Mouse (Mus musculus): Measurements from ENCODE around the gene D17Wsu92e. TPM values are rescaled to one million over a fixed set of nuclear protein-coding genes. Genes with fewer than 3 reads are reported as not detected.
A peak's percentile ranks its signal among the peaks of the same experiment; 100 is the strongest.

The D17Wsu92e gene
- total RNA-seq, 2 experiments from 2014 or later = 125 to 149 TPM

DNA sequence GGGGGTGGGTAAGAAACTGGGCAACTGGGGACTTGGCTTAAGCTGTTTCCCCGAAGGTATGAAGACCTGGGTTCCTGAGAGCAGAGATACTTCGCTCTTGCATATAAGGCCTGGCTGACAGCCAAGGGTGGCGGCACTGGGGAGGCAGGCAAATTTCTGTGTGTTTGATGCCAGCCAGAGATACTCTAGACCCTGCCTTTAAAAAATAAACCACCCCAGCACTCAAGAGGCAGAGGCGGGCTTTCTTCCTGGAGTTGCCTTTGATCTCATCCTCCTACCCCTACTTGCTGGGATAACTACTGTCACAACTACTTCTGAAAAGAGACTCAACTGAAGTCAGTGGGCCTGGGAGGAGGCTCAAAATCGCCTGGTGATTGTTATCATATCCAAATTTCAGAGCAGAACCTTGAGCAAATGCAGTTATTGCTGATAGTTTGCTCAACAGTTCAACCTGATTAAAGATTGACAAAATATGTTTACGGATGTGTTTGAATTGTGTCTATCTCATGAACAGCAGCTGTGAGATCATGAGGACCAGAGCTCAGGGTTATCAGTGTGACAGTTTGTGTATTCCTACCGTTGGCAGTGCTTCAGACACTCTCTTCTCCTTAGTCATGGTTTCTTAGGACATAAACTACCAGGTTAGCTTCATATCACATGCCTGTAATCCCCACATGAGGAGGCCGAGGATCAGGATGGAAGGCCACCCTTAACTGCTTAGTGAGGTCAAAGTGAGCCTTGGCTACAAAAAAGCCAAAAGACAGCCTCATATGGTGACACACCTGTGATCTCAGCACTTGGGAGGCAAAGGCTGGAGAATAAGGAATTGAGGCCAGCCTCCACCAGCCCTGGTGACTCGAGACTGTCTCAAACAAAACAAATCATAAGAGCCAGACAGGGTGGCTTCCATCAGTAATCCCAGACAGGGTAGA is 1.2 kb upstream of the D17Wsu92e start:
- no peak for DNase-seq

DNA sequence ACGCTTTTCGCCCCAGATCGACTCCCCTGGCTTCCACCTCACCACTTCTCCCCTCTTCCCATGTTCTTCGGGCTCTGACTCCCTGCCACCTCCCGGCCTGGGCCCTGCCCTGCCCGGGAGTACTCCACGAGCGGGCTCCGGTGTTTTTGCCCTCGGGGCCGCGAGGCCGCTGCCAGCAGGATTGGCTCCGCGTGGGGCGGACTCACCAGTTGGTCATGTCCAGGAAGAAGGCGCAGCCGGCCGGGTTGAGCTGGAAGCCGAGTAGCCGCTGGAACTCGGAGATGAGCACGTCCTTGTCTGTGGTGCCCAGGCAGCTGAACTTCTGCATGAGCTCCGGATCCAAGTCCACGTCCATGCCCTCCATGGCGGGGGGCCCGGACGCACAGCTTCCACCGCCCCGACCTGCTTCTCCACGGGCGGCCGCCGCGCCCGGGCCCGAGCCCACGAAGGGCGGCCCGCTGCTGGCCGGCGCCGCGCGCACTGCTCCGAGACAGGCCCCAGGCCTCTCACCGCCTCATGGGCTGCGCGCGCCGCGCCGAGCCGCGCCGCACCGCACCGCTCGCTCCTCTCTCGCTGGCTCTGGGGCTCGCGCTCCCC is 379 bp downstream of the D17Wsu92e start:
- DNase-seq = peak; percentile 62

DNA sequence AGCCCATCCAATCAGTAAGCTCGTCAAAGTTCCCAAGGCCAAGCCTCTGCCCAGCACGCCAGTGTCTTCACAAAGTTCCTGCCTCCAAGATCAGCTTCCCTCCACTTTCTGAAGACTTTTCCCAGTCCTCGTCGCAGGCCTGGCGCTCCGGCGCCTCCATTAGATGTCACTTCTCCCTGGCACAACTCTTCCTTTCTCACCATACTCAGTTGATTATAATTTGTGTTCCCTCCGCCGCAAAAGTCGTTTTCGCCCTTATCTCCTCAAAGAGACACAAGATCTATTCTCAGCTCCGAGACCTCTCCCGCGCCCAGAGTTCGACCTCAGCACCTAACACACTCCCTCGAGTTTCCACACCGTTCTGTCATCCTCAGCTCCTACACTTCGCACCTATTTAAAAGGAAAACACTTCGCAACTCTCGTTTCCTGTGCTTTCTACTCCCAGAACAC is 902 bp downstream of the D17Wsu92e start:
- DNase-seq = no peak

DNA sequence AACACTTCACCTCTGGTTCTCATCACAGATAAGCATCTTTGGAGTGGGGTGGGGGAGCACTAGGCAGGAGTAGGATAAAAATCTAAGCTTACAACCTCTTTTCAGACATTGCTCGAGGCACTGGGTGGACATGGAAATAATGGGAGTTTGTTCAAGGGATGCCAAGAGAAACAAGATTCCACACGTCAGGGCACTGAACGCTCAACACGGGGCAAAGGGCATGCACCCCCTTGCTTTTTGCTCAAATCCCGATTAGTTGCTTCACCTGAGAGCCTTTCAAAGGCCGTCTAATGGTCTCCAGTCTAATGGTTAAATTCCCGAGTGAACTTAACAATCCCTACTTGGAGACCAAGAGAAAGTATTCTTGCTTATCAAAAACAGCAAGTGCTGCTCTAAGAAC is 1.4 kb downstream of the D17Wsu92e start:
- DNase-seq = no peak

DNA sequence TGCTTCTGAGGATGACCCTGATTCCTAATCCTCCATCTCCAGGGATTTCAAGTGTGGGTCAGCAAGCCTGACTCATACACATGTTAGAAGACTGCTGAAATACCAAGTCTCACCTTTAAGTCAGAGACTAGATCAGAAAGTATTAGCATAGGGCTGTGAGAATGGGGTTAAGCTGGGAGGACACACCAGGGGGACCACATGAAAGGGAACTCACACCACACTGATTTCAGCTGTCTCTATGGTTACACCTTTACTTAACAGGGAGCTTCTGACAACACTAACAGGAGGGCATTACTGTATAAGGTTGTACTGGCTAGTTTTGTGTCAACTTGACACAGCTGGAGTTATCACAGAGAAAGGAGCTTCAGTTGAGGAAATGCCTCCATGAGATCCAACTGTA is 5.8 kb downstream of the D17Wsu92e start:
- no peak for DNase-seq

DNA sequence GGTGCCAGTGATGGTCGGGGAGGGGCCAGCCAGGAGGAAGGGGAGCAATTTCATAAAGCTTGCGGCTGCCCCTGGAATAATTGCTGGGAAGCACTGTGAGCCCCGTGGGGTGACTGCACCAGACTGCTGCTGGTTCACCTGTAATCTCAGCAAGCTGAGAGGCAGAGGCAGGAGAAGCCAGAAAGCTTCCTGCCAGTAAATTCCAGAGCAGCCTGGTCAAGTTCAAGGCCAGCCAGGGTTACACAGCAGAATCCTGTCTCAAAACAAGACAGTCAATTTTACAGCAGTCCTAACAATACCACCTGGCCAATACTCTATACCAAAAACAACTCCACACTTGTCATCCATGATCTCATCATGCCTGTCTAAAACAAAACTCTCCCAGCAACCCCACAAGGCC is 8.5 kb downstream of the D17Wsu92e start:
- DNase-seq = no peak

DNA sequence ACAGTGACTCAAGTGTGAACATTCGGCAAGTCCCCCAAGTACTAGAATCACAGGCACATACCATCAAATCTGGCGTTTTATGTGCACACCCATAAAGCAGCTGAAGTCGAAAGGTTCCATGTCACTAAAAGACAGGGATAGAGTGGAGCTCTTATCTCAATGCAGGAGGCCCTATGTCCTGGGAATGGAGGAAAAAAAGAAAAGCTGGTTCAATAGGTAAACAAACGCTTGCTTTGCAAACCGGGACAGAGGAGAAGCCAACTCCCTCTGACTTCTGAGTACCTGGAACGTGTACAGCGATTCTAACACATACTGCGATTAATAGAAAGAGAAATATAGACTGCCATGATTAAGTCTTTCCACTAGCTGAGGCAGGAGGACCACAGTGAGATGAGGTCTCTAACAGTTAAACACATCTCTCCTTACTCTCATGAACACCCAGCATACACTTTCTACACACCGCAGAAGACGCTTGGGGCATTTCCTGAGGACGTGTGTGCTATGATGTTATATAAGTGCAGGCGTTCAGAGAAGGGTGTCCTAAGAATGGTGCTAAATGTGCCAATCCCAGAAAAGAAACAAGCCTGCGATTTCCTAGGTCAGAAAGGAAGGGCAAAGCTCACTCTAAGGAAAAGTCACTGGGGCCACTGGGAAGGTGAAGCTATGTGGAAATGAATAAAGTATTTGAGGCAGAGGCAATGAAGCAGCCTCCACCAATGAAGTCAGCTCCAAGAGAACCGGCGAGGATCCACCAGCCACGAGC is 9.7 kb downstream of the D17Wsu92e start:
- no peak for DNase-seq

DNA sequence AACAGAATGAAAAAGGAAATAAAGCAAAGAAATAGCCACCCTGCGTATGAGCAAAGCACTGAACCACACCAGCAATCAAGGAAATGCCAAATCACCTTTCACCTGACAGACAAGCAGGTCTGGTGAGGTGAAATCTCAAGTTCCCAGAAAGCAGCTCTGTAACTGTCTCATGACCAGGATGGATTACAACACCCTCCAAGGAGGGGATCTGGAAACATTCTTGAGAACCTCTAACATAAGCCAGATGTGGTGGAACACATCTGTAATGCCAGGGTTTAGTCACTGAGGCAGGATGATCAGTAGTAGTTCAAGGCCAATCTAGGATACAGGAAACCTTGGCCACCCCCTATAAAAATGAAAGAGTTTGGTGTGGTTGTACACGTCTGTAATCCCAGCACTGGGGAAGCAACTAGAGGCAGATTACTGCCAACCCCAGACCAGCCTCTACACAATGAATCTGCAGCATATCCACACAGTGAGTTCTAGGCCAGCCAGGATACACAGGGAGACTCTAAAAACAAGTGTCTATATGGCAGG is 12.8 kb downstream of the D17Wsu92e start:
- DNase-seq = no peak

DNA sequence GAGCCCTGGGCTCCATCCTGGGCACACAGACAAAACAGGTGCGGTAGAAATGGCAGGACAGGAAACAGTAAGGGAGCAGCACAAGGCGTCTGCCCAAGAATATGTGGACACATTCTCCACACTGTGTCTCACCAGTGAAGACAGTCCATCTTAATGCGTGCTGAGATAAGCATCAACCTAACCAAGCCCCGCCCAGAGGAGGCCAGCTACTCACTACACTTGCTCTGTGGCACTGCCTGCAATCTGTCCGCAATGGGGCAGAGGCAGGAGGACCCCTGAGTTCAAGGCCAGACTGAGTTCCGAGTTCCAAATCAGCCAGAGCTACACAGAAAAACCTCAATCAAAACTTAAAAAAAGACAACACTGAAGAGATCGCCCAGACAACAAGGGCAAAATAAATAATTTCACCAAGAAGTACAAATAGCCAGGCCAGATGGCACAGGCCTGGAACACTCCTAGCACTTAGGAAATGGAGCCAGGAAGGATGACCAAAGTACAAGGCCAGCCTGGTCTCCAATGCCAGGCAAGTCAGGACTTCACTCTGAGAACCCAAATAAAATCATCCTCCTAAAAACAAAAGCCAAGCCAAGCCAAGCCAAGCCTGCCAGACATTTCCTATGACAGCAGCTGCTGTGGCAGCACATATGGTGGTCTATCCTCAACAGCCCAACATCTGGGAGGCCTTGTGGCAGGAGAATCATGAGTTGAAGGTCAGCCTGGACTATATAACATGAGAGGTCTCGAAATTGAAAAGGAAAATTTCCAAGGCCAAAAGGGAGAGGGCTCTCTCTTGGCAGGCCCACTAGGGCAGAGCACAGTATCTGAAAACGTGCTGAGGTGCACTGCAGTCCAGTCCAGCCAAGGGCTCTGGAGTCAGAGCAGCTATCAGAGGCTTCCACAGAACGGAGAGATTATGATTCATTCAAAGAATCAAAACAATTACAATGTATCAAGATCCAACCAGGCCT is 15.4 kb downstream of the D17Wsu92e start:
- peak; percentile 15 for DNase-seq

DNA sequence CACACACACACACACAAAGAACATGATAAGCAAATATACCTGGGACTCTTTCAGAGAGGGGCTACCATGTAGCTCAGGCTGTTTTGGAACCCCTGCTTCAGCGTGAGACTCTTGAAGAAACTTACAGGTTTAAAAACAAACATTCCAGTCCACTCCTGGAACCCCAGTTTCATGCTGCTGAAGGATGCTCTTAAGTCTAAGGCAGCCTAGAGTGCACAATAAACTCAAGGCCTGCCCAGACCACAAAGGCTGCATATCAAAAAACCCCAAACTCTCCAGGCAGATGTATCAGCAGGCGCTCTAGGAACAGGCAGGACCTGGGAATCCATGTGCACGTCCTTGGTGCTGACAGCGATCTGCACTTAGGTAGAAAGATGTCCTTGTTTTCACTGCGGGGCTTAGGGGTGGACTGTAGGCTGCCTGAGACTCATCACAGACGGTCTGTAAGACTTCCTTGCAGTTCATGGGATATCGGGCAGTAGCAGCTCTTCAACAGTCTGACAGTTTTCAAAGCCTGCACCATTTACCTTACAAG is 16.2 kb downstream of the D17Wsu92e start:
- DNase-seq = no peak

DNA sequence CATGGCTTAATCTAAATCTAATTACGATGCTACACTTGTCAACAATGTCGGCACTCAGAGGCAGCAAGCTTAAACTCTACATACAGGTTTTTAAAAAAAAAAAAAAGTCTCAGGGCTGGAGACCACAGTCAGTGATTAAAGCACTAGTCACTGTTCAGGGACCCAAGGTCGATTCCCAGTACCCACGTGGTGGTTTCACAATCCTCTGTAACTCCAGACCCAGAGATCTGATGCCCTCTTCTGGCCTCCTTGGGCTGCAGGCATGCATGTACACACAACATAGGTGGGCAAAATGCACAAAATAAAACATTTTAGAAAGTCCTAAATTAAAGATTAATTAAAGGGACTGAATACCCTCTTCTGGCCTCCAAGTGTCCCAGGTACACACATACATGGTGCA is 16.7 kb downstream of the D17Wsu92e start:
- DNase-seq = no peak

DNA sequence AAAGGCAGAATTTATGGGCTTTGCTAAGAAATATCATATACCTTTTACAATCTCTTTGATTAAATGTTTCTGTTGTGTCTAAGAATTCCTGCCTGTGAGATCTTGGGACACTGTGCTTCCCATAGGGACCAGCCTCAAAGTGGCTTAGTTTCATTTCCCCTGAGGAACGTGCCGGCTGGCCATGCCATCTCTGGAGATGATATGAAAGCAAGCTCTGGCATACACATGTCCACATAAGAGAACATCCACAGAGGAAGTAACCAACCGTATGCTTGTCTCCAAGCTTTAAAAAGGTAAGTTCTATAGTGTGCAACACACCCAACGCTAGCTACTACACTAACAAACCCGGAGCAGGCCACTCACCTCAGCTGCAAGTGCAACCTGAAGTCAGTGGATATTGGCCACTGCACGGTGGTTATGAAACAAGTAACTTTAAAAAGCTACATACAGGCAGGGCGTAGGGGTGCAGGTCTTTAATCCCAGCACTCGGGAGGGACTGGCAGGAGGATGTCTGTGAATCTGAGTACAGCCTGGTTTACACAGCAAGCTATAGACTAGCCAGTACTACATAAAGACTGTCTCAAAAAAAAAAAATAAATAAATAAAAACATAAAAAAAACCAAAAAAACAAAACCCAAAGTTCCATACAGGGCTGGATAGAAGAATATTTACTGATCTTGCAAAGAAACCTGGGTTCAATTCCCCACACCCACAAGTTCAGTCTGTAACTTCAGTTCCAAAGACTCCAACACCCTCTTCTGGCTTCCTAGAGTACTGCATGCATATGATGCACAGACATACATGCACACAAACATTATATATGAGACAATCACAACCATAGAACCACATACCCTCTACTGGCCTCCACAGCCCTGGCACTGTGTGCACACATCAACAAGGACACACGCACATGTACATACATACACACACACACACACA is 19.5 kb downstream of the D17Wsu92e start:
- DNase-seq = no peak

DNA sequence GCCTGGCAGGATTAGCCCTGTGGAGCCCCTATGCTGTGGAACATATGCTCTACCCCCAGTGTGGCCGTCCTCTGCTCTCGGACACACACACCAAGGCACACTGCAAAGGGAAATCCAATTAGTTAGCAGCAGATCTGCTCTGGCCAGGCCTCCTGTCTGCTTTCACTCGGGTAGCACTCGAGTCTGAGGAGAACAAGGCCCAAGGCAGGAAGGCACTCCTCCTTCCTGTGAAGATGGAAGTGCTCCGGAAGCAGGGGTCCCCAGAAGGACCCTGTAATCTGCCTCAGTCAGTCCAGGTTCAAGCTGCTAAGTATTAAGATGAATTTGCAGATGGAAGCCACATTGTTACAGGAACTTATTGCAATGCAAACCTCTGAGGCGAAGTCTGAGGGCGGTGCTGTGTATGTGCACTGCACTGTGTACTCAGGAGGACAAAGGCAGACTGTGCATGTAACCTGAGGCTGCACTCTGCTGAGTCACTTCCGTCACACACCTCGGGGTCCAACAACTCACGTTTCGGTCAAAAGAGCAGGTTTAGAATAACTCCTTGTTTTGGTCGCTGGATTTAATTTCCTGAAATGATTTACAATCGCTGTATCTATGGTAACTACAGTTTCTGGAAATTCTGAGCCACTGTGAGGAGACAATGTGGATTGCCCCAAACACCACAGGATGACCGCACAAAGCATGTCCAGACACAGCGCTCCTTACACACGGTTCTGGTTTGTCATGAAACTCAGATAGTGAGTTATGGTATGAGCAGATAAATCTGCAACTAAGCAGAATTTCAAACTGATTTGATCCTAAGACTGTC is 20.5 kb downstream of the D17Wsu92e start:
- DNase-seq = no peak

DNA sequence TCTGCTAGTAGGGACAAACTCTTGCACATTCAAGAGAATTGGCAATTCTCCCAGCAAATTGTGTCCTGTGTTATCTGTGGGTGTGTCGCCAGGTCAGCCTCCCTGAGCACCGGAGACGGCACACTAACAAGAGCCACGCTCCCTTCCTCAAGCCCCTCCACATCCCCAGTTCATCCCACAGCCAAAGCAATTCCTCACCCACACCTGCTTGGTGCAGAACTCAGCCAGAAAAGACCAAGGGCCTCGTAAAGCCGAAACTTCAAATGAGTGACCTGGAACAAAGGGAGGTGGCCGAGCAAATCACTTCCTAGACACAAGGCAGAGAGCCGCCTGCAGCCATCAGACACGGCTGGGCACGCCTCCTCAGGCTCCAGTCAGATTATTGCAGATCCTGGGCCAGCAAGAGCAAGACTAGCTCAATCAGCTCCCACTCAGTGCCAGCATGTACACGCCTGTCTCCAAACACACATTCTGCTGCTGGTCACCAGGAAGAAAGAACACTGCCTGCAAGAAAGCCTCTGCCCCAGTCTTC is 23.0 kb downstream of the D17Wsu92e start:
- peak; percentile 53 for DNase-seq

DNA sequence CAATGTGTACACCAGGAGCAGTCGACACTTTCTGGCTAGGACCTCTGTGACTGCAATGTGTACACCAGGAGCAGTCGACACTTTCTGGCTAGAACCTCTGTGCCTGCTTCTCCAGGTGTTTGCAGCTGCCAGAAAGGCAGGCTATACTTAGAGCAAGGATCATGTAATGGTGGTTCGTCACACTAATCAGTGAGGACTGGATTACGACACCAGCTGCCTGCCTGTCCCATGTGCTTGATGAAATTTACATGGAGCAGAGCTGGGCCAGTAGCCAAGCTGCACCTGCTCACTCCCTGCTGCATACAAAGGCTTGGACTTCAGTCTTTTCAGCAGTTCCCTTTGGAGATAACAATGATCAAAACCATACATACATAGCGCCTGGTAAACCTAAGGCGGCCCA is 23.7 kb downstream of the D17Wsu92e start:
- peak; percentile 65 for DNase-seq

DNA sequence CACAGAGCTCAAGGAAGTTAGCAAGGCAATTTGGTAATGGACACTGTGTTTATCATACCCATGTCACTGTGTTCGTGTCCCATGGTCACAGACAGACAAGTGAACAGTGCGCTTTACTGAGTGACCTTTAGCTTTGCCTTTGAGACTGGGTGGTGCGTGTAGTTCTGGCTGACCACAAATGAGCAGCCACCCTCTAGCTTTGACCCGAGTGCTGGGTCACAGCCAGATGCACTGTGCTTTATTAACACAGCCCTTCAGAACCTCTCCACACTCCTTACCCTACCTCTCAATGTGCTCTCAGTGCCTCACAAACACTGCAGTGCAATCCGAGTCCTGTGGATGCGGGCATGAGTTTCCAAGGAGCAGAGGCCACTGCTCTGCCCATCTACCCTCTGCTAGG is 27.3 kb downstream of the D17Wsu92e start:
- DNase-seq = peak; percentile 22

DNA sequence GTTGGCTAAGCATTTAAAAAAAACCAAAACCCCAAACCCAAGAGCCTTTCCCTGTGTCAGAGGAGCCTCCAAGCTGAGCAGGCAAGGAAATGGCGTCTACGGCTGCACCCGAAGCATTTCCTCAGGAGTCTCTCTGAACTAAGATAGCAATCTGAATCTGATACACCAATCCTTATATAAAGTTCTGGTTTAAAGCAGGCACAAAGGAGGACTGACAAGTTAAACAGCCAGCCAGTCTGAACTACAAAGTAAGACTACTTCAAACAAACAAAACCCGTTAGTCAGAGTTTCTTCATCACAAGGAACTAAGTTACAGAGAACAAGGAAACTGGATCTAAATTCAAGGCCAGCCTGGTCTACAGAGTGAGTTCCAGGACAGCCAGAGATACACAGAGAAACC is 27.9 kb downstream of the D17Wsu92e start:
- no peak for DNase-seq

DNA sequence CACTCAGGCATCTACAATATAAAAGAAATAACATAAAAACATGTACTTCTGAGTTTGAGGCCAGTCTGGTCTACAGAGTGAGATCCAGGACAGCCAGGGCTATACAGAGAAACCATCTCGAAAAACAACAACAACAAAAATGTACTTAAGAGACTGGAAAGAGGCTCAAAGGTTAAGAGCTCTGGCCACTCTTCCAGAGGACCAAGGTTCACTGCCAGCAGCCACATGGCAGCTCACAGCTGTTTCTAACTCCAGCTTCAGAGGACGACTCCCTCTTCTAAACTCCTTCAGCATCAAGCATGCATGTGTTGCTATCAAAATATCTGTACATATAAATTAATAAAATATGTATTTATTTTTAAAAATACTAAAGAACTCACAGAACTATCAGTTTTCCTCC is 28.9 kb downstream of the D17Wsu92e start:
- DNase-seq = no peak

DNA sequence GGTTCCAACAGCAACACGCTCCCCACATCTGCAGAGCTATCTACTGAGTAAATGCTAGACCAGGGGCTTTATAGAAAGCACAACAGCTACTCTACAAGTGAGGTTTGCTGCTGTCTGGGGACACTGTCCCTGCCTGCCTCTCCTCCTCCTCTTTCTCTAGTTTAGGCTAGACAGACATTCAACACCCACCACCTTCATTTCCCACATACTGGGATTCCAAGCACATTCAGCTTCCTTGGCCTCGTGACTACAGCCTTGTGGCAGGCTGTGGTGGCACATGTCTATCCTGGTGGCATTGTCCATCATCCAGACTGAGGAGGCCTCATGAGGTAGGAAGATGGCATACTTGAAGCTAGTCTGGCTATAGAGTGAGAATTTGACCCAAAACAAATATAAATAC is 29.5 kb downstream of the D17Wsu92e start:
- DNase-seq = no peak

Measured in gastrocnemius, postnatal 25 days (tissue).